ENCODE assay signal across 19 mouse cellular contexts in the genomic region with DNA sequence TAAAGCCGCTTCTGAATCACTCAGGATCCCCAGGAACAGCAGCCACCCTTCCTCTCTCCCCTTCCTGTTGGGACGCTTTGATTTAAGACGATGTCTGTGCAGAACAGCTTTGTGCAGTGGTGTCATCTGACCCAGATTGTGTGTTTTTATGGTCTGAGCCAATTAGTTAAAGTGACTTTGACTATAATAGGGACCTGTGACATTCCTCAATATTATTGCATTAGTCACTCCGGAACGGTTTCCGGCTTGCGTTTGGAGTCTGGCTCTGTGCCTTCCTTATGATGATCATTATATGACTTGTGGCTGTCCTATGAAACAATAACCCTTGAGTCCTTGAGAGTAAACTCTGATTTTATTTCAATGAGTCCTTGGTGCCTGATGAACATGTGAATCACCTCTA.
DNase-seq lines count a peak whose midpoint lies in the region; ATAC-seq and TF ChIP-seq lines count a peak whose summit lies in the region.
"Had no signal": no experiment of that assay in that cellular context is flagged by ENCODE, and none has a peak within 500 bp of the region (broad histone marks: within the 10 kb centered on the region; RNA-seq: fewer than 3 reads in every experiment).

No protein-coding gene starts in this region.

- no peaks in the 10 kb centered on the region for H3K9me3 ChIP-seq in kidney, postnatal 0 days (replicated peaks; ENCODE audit: low read length)
- H3K9me3 ChIP-seq: forebrain, embryonic 10.5 days; hindbrain, embryonic 10.5 days; liver, embryonic 13.5 days had no signal

- no peaks in the 10 kb centered on the region for H3K4me1 ChIP-seq in kidney, postnatal 0 days (replicated peaks; ENCODE audit: insufficient read depth, low read length)
- H3K4me1 ChIP-seq: liver, embryonic 13.5 days had no signal

- intact Hi-C loops in left cerebral cortex, adult 2 months (cut with DNase I) = loop anchor here (5.0 kb wide), 1 partner anchor 232 kb away; no protein-coding TSS in a partner anchor

- no peak overlapping the region for H3K4me3 ChIP-seq in kidney, postnatal 0 days (replicated peaks; ENCODE audit: low read depth, low read length)
- H3K4me3 ChIP-seq in left cerebral cortex, adult 2 months = no peak overlapping the region
- H3K4me3 ChIP-seq: forebrain, embryonic 10.5 days; hindbrain, embryonic 10.5 days; liver, embryonic 13.5 days had no signal

- H3K27me3 ChIP-seq in kidney, postnatal 0 days (ENCODE audit: insufficient read depth, low read length) = no peaks in the 10 kb centered on the region
- H3K27me3 ChIP-seq: liver, embryonic 13.5 days had no signal

- TF ChIP-seq CTCF in kidney, postnatal 0 days (IDR thresholded peaks at IDR 0.05; ENCODE audit: low read depth) = no peak
- TF ChIP-seq CTCF in left cerebral cortex, adult 2 months (IDR thresholded peaks at IDR 0.05) = no peak

- no peak overlapping the region for H3K27ac ChIP-seq in kidney, postnatal 0 days
- no peak overlapping the region for H3K27ac ChIP-seq in left cerebral cortex, adult 2 months
- H3K27ac ChIP-seq: forebrain, embryonic 10.5 days; hindbrain, embryonic 10.5 days; liver, embryonic 13.5 days had no signal

- no peak overlapping the region for H3K9ac ChIP-seq in kidney, postnatal 0 days (ENCODE audit: low read depth, low read length)
- H3K9ac ChIP-seq: liver, embryonic 13.5 days had no signal

- DNase-seq in adrenal gland, adult 2 months = peak; percentile 77
- DNase-seq in adrenal gland, postnatal 4 days (ENCODE audit: low spot score in 2 of 2) = no peak
- DNase-seq in kidney, postnatal 0 days (ENCODE audit: low spot score) = peak; percentile 59
- DNase-seq in kidney, adult 11 months = no peak
- peak; percentile 15 for DNase-seq in adrenal gland, postnatal 25 days
- peak; percentile 25 for DNase-seq in kidney, postnatal 14 days
- no peak for DNase-seq in left cerebral cortex, adult 2 months (ENCODE audit: extremely low spot score in 1 of 2, low spot score in 2 of 2)
- no peak for DNase-seq in heart, adult 18-20 months
- DNase-seq: cerebellum, adult 9-10 months; gastrocnemius, postnatal 36 days; liver, embryonic 13.5 days; lung, adult 2 months; lung, postnatal 14 days; right cerebral cortex, postnatal 25 days; spleen, adult 18-20 months had no signal

- no peaks in the 10 kb centered on the region for H3K36me3 ChIP-seq in kidney, postnatal 0 days (ENCODE audit: insufficient read depth, low read length)
- H3K36me3 ChIP-seq: forebrain, embryonic 10.5 days; hindbrain, embryonic 10.5 days; liver, embryonic 13.5 days had no signal

- 25% methylated on average over 7 of the region's 7 CpGs for WGBS in kidney, postnatal 0 days

- no peak for ATAC-seq in kidney, postnatal 0 days (replicated peaks; ENCODE audit: low FRiP score, low read depth)

- no peak overlapping the region for H3K4me2 ChIP-seq in kidney, postnatal 0 days (ENCODE audit: low read length)
- H3K4me2 ChIP-seq: heart, embryonic 11.5 days; liver, embryonic 13.5 days; midbrain, embryonic 11.5 days had no signal

Comparison
In these comparisons a context has a peak if more than half of its experiments do, and no peak if none do; other contexts are left out.
1. DNase-seq: peak in adrenal gland, adult 2 months (single experiment), kidney, postnatal 0 days (single experiment), adrenal gland, postnatal 25 days (single experiment) and kidney, postnatal 14 days (single experiment); none in adrenal gland, postnatal 4 days (0 of 2), kidney, adult 11 months (single experiment), left cerebral cortex, adult 2 months (0 of 2) and heart, adult 18-20 months (0 of 2).